In the genomic region with DNA sequence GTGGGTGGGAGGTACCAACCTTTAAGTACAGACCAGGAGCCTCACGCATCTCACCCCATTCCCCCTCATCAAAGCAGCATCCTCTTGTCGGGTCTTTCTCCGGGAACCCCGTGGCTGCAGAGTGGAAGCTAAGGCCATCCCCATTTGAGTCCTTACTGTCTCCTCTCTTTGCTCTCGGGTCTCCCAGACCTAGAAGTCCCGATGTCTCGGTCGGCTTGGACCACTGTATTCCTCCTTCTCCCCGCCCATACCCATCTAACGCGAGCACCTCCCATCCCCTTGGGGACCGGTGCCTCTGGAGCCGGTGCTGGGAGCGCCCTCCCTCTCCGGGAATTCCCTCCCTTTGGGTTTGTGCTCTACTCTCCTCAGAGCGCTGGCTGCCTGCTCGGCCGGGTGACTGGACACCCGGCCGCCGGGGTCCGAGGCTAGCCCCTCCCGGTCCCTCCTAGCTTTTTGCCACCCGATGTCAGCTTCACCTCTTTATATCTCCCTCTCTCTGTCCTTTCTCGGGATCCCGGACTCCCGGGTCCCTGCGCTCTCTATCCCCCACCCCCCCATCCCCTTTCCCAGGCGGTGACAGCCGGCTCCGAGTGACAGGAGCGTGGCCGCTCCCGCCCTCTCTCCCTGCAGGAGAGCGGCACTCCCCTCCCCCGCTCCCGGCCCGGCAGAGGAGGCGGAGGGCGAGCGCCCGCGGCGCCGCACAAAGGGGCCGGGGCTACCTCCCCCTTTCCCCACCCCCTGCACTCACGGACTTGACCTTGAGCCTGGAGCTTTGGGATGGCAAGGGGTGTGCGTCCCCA, we compare ENCODE assay signal across 9 mouse cellular contexts. TPM values are rescaled to one million over a fixed set of nuclear protein-coding genes. Genes with fewer than 3 reads are reported as not detected.
DNase-seq lines count a peak whose midpoint lies in the region; ATAC-seq and TF ChIP-seq lines count a peak whose summit lies in the region.
"Had no signal": no experiment of that assay in that cellular context is flagged by ENCODE, and none has a peak within 500 bp of the region (broad histone marks: within the 10 kb centered on the region; RNA-seq: fewer than 3 reads in every experiment).

No protein-coding gene starts in this region.

- no peaks in the 10 kb centered on the region for H3K9me3 ChIP-seq in kidney, embryonic 15.5 days (replicated peaks)
- no peaks in the 10 kb centered on the region for H3K9me3 ChIP-seq in MEL (replicated peaks; ENCODE audit: insufficient read depth, low read length)
- H3K9me3 ChIP-seq in forebrain, embryonic 10.5 days: no peaks in the 10 kb centered on the region
- no peaks in the 10 kb centered on the region for H3K9me3 ChIP-seq in liver, embryonic 14.5 days (ENCODE audit: control insufficient read depth, low read length)

- no peak overlapping the region for H3K27ac ChIP-seq in kidney, embryonic 15.5 days
- H3K27ac ChIP-seq in kidney, adult 2 months (ENCODE audit: insufficient read depth, low read depth, low read length): no peak overlapping the region
- H3K27ac ChIP-seq in MEL (ENCODE audit: control insufficient read depth, low read depth, low read length): no peak overlapping the region
- peak overlapping the region; percentile 89 for H3K27ac ChIP-seq in forebrain, embryonic 10.5 days
- no peak overlapping the region for H3K27ac ChIP-seq in liver, embryonic 14.5 days

- no peak for ATAC-seq in kidney, embryonic 15.5 days (replicated peaks; ENCODE audit: low FRiP score)
- no peak for ATAC-seq in liver, embryonic 14.5 days (ENCODE audit: insufficient read depth)
- ATAC-seq in granulocyte monocyte progenitor cell, adult 5-6 weeks (replicated peaks; ENCODE audit: poor library complexity, severe bottlenecking): no peak

- peaks cover 49% of the 10 kb centered on the region for H3K4me1 ChIP-seq in kidney, embryonic 15.5 days
- H3K4me1 ChIP-seq in kidney, adult 2 months (ENCODE audit: control insufficient read depth, insufficient read depth, low read length): 0 out of 2 replicates have a peak, but pooled peaks cover 7% of the 10 kb centered on the region
- H3K4me1 ChIP-seq in MEL (ENCODE audit: control insufficient read depth in 1 of 2, insufficient read depth in 2 of 2, low read length in 2 of 2): peaks cover 3 to 7% of the 10 kb centered on the region in 2 experiments
- peaks cover 70% of the 10 kb centered on the region for H3K4me1 ChIP-seq in forebrain, embryonic 10.5 days
- peaks cover 8 to 15% of the 10 kb centered on the region in 2 experiments for H3K4me1 ChIP-seq in liver, embryonic 14.5 days (replicated peaks; ENCODE audit: control insufficient read depth in 2 of 2, insufficient read depth in 2 of 2, low read length in 1 of 2)

- TF ChIP-seq RAD21 in MEL (IDR thresholded peaks at IDR 0.05; ENCODE audit: low read depth, low read length): no peak

- no peak for TF ChIP-seq EP300 in MEL (IDR thresholded peaks at IDR 0.05; ENCODE audit: low read depth in 1 of 2, low read length in 2 of 2)
- no peak for TF ChIP-seq EP300 in liver, embryonic 14.5 days (IDR thresholded peaks at IDR 0.05; ENCODE audit: low read depth)

- peak overlapping the region; percentile 63 for H3K4me3 ChIP-seq in kidney, embryonic 15.5 days (replicated peaks)
- no peak overlapping the region for H3K4me3 ChIP-seq in kidney, adult 2 months (ENCODE audit: insufficient read depth, low read depth, low read length)
- peak overlapping the region; percentile 52 to 65 for H3K4me3 ChIP-seq in MEL (ENCODE audit: control insufficient read depth in 1 of 2, insufficient read depth in 1 of 2, low read depth in 2 of 2, low read length in 2 of 2)
- H3K4me3 ChIP-seq in forebrain, embryonic 10.5 days: peak overlapping the region; percentile 77
- peak overlapping the region; percentile 15 to 42; a peak in 3 of 4 replicates for H3K4me3 ChIP-seq in liver, embryonic 14.5 days (ENCODE audit: insufficient read depth in 1 of 2, low read depth in 2 of 2, low read length in 2 of 2)

- H3K79me2 ChIP-seq in MEL (ENCODE audit: control insufficient read depth, insufficient read depth, low read length, poor library complexity): no peaks in the 10 kb centered on the region; the same call in none of the 2 replicates

- no peak for DNase-seq in kidney, adult 2 months
- DNase-seq in MEL (ENCODE audit: low read depth, low spot score): peak; percentile 39
- DNase-seq in forebrain, embryonic 10.5 days (ENCODE audit: extremely low spot score, low spot score): peak; percentile 64
- DNase-seq in liver, embryonic 14.5 days (ENCODE audit: low read depth in 3 of 3, low spot score in 3 of 3): no peak
- DNase-seq in adrenal gland, adult 18-20 months (ENCODE audit: low spot score in 2 of 2): no peak
- DNase-seq in ovary, postnatal 14 days (ENCODE audit: low spot score): no peak

- H3K36me3 ChIP-seq in kidney, embryonic 15.5 days: no peaks in the 10 kb centered on the region
- H3K36me3 ChIP-seq in kidney, adult 2 months (ENCODE audit: control insufficient read depth, insufficient read depth, low read length): no peaks in the 10 kb centered on the region
- H3K36me3 ChIP-seq in MEL (ENCODE audit: control insufficient read depth in 1 of 2, insufficient read depth in 2 of 2, low read length in 2 of 2): peaks cover 0 to 4% of the 10 kb centered on the region in 2 experiments; a peak in 2 of 4 replicates
- no peaks in the 10 kb centered on the region for H3K36me3 ChIP-seq in forebrain, embryonic 10.5 days (replicated peaks)
- no peaks in the 10 kb centered on the region for H3K36me3 ChIP-seq in liver, embryonic 14.5 days (replicated peaks; ENCODE audit: control insufficient read depth, insufficient read depth, low read depth)

- WGBS in kidney, embryonic 15.5 days: 2% methylated on average over 48 of the region's 48 CpGs
- 2% methylated on average over 46 of the region's 48 CpGs for WGBS in kidney, adult 2 months
- under 1% methylated on average over 48 of the region's 48 CpGs for WGBS in forebrain, embryonic 10.5 days
- 2% methylated on average over 48 of the region's 48 CpGs for WGBS in liver, embryonic 14.5 days (ENCODE audit: insufficient replicate concordance)

- TF ChIP-seq CTCF in kidney, adult 2 months (conservative IDR thresholded peaks at IDR 0.05; ENCODE audit: insufficient read depth, insufficient read length, low read depth, low read length): no peak
- no peak for TF ChIP-seq CTCF in MEL (IDR thresholded peaks at IDR 0.05 in 2 of 3, conservative IDR thresholded peaks at IDR 0.05 in 1 of 3; ENCODE audit: control insufficient read depth in 1 of 3, insufficient read depth in 1 of 3, low read depth in 2 of 3, low read length in 3 of 3, poor library complexity in 1 of 3, severe bottlenecking in 1 of 3)
- no peak for TF ChIP-seq CTCF in liver, embryonic 14.5 days (IDR thresholded peaks at IDR 0.05; ENCODE audit: low read depth)

- no peak for TF ChIP-seq POLR2A in kidney, adult 2 months (IDR thresholded peaks at IDR 0.05; ENCODE audit: low read depth, low read length)
- no peak for TF ChIP-seq POLR2A in MEL (IDR thresholded peaks at IDR 0.05; ENCODE audit: control insufficient read depth in 1 of 2, insufficient read depth in 1 of 2, low read depth in 1 of 2, low read length in 2 of 2, poor library complexity in 1 of 2)

- peak overlapping the region; percentile 99 for H3K4me2 ChIP-seq in kidney, embryonic 15.5 days
- H3K4me2 ChIP-seq in liver, embryonic 14.5 days (ENCODE audit: low read depth): peak overlapping the region; percentile 73

- peak overlapping the region; percentile 51 for H3K9ac ChIP-seq in kidney, embryonic 15.5 days
- H3K9ac ChIP-seq in MEL (ENCODE audit: control insufficient read depth, low read depth, low read length, poor library complexity, severe bottlenecking): peak overlapping the region; percentile 73
- no peak overlapping the region for H3K9ac ChIP-seq in liver, embryonic 14.5 days (replicated peaks)

- H3K27me3 ChIP-seq in kidney, embryonic 15.5 days: peaks cover 71% of the 10 kb centered on the region
- H3K27me3 ChIP-seq in kidney, adult 2 months (replicated peaks; ENCODE audit: control insufficient read depth, insufficient read depth, low read length): peaks cover 4% of the 10 kb centered on the region; the same call in 1 of the 2 replicates
- no peaks in the 10 kb centered on the region for H3K27me3 ChIP-seq in MEL (ENCODE audit: control insufficient read depth in 1 of 2, insufficient read depth in 2 of 2, low read length in 2 of 2)
- H3K27me3 ChIP-seq in forebrain, embryonic 10.5 days (ENCODE audit: poor library complexity, severe bottlenecking): peaks cover 55% of the 10 kb centered on the region
- H3K27me3 ChIP-seq in liver, embryonic 14.5 days (ENCODE audit: control insufficient read depth, insufficient read depth, low read length): peaks cover 54% of the 10 kb centered on the region

RNA-seq across cellular contexts. Expression of gene Dpf1, which starts 0.9 kb away (rescaled TPM):
- 3.1 and 5.9 TPM in 2 replicates for polyA plus RNA-seq in kidney, embryonic 15.5 days (2015; fragmentation: Nextera tagmentation; extraction: Ambion mirVana)
- polyA plus RNA-seq in kidney, adult 2 months (2012; rRNA removed): 0.07 and 0.11 TPM in 2 replicates
- total RNA-seq in MEL (2012; rRNA removed): 8.4 and 10.2 TPM in 2 replicates
- 10 to 100 TPM in 1 of 2 experiments, not detected in 1; 17.3 TPM for polyA plus RNA-seq in MEL (2012; ENCODE audit: insufficient read depth in 1 of 2, insufficient read length in 2 of 2, low read depth in 1 of 2, low replicate concordance in 2 of 2, missing spikeins in 1 of 2)
- 39.1 and 42.7 TPM in 2 replicates for polyA plus RNA-seq in forebrain, embryonic 10.5 days (2016; fragmentation: Nextera tagmentation; extraction: Ambion mirVana)
- polyA plus RNA-seq in liver, embryonic 14.5 days (2012; rRNA removed): 0.81 TPM in 2 replicates
- polyA plus RNA-seq in liver, embryonic 14.5 days (2014; fragmentation: Nextera tagmentation; extraction: Ambion mirVana): 1.0 and 2.1 TPM in 2 replicates
- total RNA-seq in granulocyte monocyte progenitor cell, adult 5-6 weeks (2014; fragmentation: Nextera tagmentation): not detected in 2 replicates
- 0.22 TPM in 1 of 2 replicates, not detected in the other for total RNA-seq in granulocyte monocyte progenitor cell, adult 5-6 weeks (2017)
- total RNA-seq in adrenal gland, adult 18-20 months (2021): 1 to 10 TPM; 1.8 to 4.5 TPM

RNA-seq across cellular contexts. Expression of gene Ppp1r14a, which starts 15.6 kb away (rescaled TPM):
- polyA plus RNA-seq in kidney, embryonic 15.5 days (2015; fragmentation: Nextera tagmentation; extraction: Ambion mirVana): 21.0 and 23.7 TPM in 2 replicates
- polyA plus RNA-seq in kidney, adult 2 months (2012; rRNA removed): 12.3 and 16.1 TPM in 2 replicates
- total RNA-seq in MEL (2012; rRNA removed): 3.8 and 3.9 TPM in 2 replicates
- polyA plus RNA-seq in MEL (2012; ENCODE audit: insufficient read depth in 1 of 2, insufficient read length in 2 of 2, low read depth in 1 of 2, low replicate concordance in 2 of 2, missing spikeins in 1 of 2): 1 to 10 TPM in 1 of 2 experiments, not detected in 1; 7.1 TPM
- 7.4 and 8.7 TPM in 2 replicates for polyA plus RNA-seq in forebrain, embryonic 10.5 days (2016; fragmentation: Nextera tagmentation; extraction: Ambion mirVana)
- 1.5 and 2.5 TPM in 2 replicates for polyA plus RNA-seq in liver, embryonic 14.5 days (2012; rRNA removed)
- 2.3 TPM in 2 replicates for polyA plus RNA-seq in liver, embryonic 14.5 days (2014; fragmentation: Nextera tagmentation; extraction: Ambion mirVana)
- not detected in 2 replicates for total RNA-seq in granulocyte monocyte progenitor cell, adult 5-6 weeks (2014; fragmentation: Nextera tagmentation)
- total RNA-seq in granulocyte monocyte progenitor cell, adult 5-6 weeks (2017): not detected in 2 replicates
- 1 to 10 TPM; 4.8 TPM for total RNA-seq in adrenal gland, adult 18-20 months (2021)

RNA-seq across cellular contexts. Expression of gene Spint2, which starts 23.0 kb away (rescaled TPM):
- 236 and 245 TPM in 2 replicates for polyA plus RNA-seq in kidney, embryonic 15.5 days (2015; fragmentation: Nextera tagmentation; extraction: Ambion mirVana)
- polyA plus RNA-seq in kidney, adult 2 months (2012; rRNA removed): 421 and 474 TPM in 2 replicates
- total RNA-seq in MEL (2012; rRNA removed): 71.9 and 78.1 TPM in 2 replicates
- 100 to 1,000 TPM in 1 of 2 experiments, not detected in 1; 131 TPM for polyA plus RNA-seq in MEL (2012; ENCODE audit: insufficient read depth in 1 of 2, insufficient read length in 2 of 2, low read depth in 1 of 2, low replicate concordance in 2 of 2, missing spikeins in 1 of 2)
- 44.2 and 50.8 TPM in 2 replicates for polyA plus RNA-seq in forebrain, embryonic 10.5 days (2016; fragmentation: Nextera tagmentation; extraction: Ambion mirVana)
- polyA plus RNA-seq in liver, embryonic 14.5 days (2012; rRNA removed): 14.6 and 15.6 TPM in 2 replicates
- 22.3 and 23.6 TPM in 2 replicates for polyA plus RNA-seq in liver, embryonic 14.5 days (2014; fragmentation: Nextera tagmentation; extraction: Ambion mirVana)
- 45.1 and 55.0 TPM in 2 replicates for total RNA-seq in granulocyte monocyte progenitor cell, adult 5-6 weeks (2014; fragmentation: Nextera tagmentation)
- 24.4 and 29.9 TPM in 2 replicates for total RNA-seq in granulocyte monocyte progenitor cell, adult 5-6 weeks (2017)
- 10 to 100 TPM; 48.4 to 83.8 TPM for total RNA-seq in adrenal gland, adult 18-20 months (2021)

RNA-seq across cellular contexts. Expression of gene 2200002D01Rik, which starts 56.4 kb away (rescaled TPM):
- polyA plus RNA-seq in kidney, embryonic 15.5 days (2015; fragmentation: Nextera tagmentation; extraction: Ambion mirVana): 7.6 and 11.2 TPM in 2 replicates
- polyA plus RNA-seq in kidney, adult 2 months (2012; rRNA removed): 4.6 and 7.2 TPM in 2 replicates
- total RNA-seq in MEL (2012; rRNA removed): 3.8 and 5.4 TPM in 2 replicates
- under 1 TPM in 1 of 2 experiments, not detected in 1; 0.85 TPM for polyA plus RNA-seq in MEL (2012; ENCODE audit: insufficient read depth in 1 of 2, insufficient read length in 2 of 2, low read depth in 1 of 2, low replicate concordance in 2 of 2, missing spikeins in 1 of 2)
- polyA plus RNA-seq in forebrain, embryonic 10.5 days (2016; fragmentation: Nextera tagmentation; extraction: Ambion mirVana): 2.9 and 4.1 TPM in 2 replicates
- polyA plus RNA-seq in liver, embryonic 14.5 days (2012; rRNA removed): 0.39 and 1.3 TPM in 2 replicates
- 2.6 and 4.8 TPM in 2 replicates for polyA plus RNA-seq in liver, embryonic 14.5 days (2014; fragmentation: Nextera tagmentation; extraction: Ambion mirVana)
- total RNA-seq in granulocyte monocyte progenitor cell, adult 5-6 weeks (2014; fragmentation: Nextera tagmentation): not detected in 2 replicates
- total RNA-seq in granulocyte monocyte progenitor cell, adult 5-6 weeks (2017): 0.99 TPM in 1 of 2 replicates, not detected in the other
- total RNA-seq in adrenal gland, adult 18-20 months (2021): 1 to 10 TPM; 1.8 to 2.8 TPM
- total RNA-seq: left cerebral cortex, postnatal 36 days had no signal

Comparison
In these comparisons a context has a peak if more than half of its experiments do, and no peak if none do; other contexts are left out.
1. DNase-seq: peak in MEL (single experiment) and forebrain, embryonic 10.5 days (single experiment); none in kidney, adult 2 months (single experiment), liver, embryonic 14.5 days (0 of 3), adrenal gland, adult 18-20 months (0 of 2) and ovary, postnatal 14 days (single experiment).